Mouse (Mus musculus) large intestine, adult 2 months (tissue): ENCODE results near the gene Astn2. TPM values are rescaled to one million over a fixed set of nuclear protein-coding genes. Genes with fewer than 3 reads are reported as not detected.
A peak's percentile ranks its signal among the peaks of the same experiment; 100 is the strongest.

ENCODE experiments used
- DNase-seq: peaks from one replicate; pipeline ENCODE4 v3.0.0-alpha.2; 2012; ENCODE audit warnings: low read depth, low spot score
- WGBS: fragments of 180-500 bp; shearing (Covaris S2); methylation state at CpG from one replicate; pipeline ENCODE4 v1.1.7; 2018; 5-methylcytosine and 5-hydroxymethylcytosine counted together
- polyA plus RNA-seq: library from polyadenylated mRNA; depleted of rRNA; stranded (reverse); fragments of >200 nt; gene quantifications from 2 replicates; pipeline ENCODE4 v1.2.3, GENCODE M21; 2012

Astn2 gene
- polyA plus RNA-seq, 1 experiment = 0.55 TPM

DNA sequence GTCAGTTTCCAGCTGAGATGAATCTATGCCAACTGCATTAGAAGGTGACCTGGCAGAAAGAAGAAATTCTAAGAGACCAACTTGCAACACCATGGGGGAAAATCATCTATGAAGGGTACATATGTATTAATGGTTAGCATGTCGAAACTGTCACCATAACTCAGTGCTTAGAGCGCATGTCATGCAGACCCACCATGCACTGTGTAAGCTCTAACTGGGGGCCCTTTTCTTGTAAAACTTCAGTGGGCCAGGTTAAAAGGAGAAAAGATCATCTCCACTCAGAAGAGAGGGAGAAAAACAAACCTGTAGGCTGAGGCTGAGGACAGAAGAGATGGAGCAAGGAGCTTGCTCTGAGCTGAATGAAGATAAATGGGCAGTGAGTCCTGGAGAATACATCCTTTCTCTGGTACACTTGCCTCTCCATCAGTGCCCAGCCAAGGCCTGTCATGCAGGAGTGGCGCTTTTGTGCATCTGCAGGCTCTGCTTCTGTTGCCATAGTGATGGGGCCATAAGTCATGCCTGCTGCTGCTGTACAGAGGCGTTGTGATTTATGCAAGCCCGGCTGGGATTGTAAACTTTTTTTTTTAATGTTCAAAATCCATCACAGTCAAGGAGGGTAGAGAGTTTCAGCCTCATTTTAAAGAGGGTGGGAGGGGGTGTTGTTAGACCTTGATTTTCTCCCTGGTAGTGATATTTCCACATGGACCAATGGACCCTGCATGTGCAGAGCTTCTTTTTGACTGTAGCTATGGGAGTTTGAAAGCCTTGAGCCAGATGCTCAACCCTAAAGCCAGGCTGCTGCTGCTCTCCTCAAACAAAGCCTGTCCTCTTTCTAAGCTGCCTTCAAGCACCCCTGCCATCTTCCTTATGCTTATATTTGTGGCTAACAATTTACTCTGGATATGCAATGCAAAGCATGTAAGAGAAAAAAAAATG, 508.1 kb downstream of the Astn2 start:
- WGBS = 51% methylated on average over 5 of the region's 5 CpGs
- no peak for DNase-seq

GRCm38 (mm10) chr4:65888332-65888993, 515.9 kb downstream of the Astn2 start:
- no peak for DNase-seq
- WGBS = 69% methylated on average over 5 of the region's 5 CpGs

GRCm38 (mm10) chr4:65886862-65887261, 517.5 kb downstream of the Astn2 start:
- WGBS = 17% methylated on average over 1 of the region's 1 CpGs
- DNase-seq = peak; percentile 13

GRCm38 (mm10) chr4:65885921-65886320, 518.5 kb downstream of the Astn2 start:
- 74% methylated on average over 3 of the region's 3 CpGs for WGBS
- no peak for DNase-seq

DNA sequence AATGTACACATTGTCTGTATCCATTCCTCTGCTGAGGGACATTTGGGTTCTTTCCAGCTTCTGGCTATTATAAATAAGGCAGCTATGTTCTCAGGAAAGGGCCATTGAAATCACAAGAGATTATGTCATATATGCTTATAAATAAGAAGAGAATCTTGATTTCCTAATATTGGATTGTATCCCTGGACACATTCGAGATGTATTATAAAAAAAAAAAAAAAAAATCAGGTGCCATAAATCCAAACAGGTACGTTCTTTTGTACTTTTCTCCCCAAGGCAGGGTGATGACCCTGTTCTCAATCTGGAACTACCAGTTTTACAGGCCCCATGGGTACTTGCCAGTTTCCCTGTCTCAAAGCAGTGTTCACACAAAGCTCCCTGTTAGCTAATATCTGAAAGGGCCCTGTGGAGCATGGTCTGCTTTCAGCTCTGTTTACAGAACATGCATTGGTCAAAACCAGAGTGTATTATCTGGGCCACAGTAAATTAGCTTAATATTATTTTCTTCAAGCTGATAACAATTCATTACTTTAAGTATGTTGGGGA, 530.1 kb downstream of the Astn2 start:
- 22% methylated on average over 2 of the region's 2 CpGs for WGBS
- no peak for DNase-seq

DNA sequence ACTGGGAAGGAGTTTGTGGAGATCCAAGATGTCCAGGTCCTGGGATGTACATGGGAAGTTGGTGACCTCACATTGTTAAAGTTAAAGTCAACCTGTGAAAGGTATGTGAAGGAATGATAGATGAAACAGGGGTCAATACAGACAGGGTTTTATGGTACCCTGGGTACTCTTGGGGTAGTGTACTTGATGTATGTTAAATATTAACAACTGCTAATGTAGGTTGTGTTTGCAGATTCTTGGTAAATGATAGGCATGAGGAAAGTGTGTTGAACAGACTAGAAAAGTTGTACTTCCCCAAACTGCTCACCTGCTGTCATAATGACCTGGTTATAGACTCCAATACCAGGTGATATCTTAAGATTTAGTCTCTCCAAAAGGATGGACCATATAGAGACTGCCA, 539.9 kb downstream of the Astn2 start:
- no peak for DNase-seq

GRCm38 (mm10) chr4:65843191-65843590, 561.2 kb downstream of the Astn2 start:
- no peak for DNase-seq
- WGBS = 76% methylated on average over 2 of the region's 2 CpGs

DNA sequence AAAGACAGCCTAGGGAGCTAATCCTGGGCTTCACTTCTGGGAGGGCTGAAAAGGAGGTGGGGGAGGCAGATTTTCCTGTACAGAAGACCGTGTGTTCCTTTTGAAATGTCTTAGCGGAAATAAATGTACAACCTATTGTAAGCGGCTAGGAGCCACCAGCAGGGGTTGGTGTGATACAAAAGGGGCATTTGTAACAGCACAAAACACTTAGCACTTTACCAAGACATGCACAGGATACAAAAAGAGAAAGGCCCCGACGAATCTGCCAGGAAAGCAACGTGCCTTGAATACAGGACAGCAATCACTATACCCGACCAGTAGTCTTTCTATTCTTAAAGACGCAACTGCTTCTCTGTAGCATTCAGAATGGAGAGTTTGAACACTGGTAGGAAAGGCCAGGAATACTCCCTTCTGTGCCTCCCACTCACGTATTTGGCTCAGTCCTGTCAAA, 564.8 kb downstream of the Astn2 start:
- DNase-seq = no peak
- WGBS = 79% methylated on average over 9 of the region's 9 CpGs

- no peak for DNase-seq
- 70% methylated on average over 4 of the region's 4 CpGs for WGBS
Observed at GRCm38 (mm10) chr4:65838781-65839180, 565.6 kb downstream of the Astn2 start.

DNA sequence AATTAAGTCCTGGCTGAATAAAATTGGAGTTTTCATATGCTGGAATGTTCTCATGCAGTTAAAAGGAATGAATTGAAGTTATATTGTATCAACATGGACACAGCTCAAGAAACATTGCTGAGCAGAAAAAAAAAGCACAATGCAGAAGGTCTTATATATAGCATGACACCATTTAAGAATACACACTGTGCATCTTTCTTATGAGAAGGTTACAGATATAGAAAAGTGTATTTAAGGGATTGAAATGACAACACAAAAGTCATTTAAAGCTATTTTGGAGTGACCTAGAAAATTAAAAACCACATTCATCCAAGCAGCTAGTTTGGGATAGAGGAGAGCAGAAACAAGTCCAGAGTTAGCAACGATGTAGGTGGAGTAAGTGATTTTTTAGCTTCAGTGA, 571.4 kb downstream of the Astn2 start:
- WGBS = 93% methylated on average over 1 of the region's 1 CpGs

DNA sequence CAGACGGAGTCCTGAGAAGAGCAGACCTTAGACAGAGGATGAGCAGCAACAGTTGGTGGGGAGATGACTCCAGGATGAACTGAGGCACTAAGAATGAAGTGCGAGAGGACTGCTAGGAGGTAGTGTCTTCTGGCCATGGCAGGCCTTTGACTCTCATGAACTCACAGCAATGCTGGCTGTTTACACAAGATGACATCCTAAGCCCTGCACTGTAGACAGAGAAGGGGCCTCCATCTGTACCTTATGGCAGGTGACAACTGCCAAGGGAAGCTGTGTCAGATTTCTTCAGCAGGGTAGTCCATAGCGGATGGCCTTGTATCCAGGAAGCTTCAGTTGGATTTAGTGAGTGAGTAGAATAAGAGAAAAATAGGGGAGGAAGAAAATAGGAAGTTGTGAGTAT, 572.5 kb downstream of the Astn2 start:
- 83% methylated on average over 3 of the region's 3 CpGs for WGBS

More for the DNA sequence above, 571.4 kb downstream of the Astn2 start:
- DNase-seq = no peak

DNA sequence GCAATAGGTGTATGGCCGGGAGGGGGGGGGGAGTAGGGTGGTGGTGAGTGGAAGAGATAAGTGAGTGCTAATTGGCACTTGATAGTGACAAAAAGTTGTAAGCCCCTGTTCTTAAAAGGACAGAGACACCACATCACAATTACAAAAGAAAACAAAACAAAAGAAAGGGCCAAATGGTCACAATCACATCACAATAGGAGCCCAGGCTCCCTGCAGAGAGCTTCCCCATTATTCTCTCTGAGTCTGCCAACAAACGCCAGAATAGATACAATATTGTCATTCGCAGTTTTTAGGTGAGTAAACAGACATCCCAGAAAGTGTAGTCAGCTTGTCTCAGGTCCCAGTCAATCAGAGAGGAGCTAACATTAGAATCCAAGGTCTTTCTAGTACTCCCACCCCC, 573.9 kb downstream of the Astn2 start:
- no peak for DNase-seq
- WGBS = 25% methylated on average over 3 of the region's 3 CpGs

More for the DNA sequence above, 572.5 kb downstream of the Astn2 start:
- DNase-seq = no peak

GRCm38 (mm10) chr4:65821070-65821469, 583.3 kb downstream of the Astn2 start:
- 78% methylated on average over 2 of the region's 2 CpGs for WGBS

DNA sequence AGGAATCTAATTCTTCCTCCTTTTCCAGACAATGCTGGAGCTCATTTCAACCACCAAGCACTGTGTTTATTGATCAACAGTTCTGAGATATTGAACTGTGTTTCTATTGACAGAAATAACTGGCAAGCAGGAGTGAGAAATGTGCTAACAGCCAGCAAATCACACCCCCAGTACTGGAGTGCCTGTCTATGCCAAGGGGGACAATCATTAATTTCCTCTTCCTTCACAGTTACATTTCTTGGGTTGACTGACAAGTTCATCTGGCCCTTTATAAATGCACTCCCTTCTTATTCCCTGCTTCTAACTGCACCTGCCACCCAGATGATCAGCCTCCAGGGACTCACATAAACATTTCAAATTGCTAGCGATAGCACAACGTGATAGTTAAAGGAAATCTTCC, 584.2 kb downstream of the Astn2 start:
- DNase-seq = no peak
- 57% methylated on average over 2 of the region's 2 CpGs for WGBS

More at GRCm38 (mm10) chr4:65821070-65821469, 583.3 kb downstream of the Astn2 start:
- DNase-seq = no peak

GRCm38 (mm10) chr4:65819835-65820234, 584.6 kb downstream of the Astn2 start:
- WGBS = 44% methylated on average over 3 of the region's 3 CpGs
- DNase-seq = no peak

GRCm38 (mm10) chr4:65814176-65814535, 590.3 kb downstream of the Astn2 start:
- DNase-seq = no peak
- 85% methylated on average over 2 of the region's 2 CpGs for WGBS

DNA sequence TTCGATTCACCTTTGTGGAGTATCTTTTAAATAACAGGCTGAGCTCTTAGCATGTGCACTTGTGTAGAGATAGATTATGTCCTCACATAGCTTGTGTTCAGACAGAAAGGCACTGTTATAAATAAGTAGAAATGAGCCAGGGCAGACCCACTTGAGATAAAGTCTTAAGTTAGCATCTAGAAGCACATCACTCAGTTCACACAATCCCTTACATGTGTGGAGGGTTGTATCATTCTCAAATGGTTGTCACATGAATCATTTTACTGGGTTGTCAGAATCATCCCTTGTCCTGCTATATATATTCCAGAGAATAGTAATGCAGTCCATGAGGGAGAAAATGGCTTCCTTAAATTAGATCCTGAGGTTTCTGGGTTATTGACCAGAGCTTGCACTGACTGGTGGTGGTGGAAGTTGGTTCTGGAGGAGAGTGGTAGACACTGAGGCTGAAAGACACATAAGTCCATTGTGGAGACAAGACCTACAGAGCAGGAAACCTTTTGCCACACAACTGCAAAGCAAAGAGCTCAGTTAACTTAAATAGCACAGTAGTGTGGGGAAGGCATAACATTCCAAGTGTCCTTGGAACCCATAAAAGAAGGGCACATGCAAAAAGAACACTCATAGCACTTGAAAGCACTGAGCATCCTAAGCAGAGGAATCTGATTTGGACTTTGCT, 590.8 kb downstream of the Astn2 start:
- no peak for DNase-seq
- WGBS = 79% methylated on average over 1 of the region's 1 CpGs

DNA sequence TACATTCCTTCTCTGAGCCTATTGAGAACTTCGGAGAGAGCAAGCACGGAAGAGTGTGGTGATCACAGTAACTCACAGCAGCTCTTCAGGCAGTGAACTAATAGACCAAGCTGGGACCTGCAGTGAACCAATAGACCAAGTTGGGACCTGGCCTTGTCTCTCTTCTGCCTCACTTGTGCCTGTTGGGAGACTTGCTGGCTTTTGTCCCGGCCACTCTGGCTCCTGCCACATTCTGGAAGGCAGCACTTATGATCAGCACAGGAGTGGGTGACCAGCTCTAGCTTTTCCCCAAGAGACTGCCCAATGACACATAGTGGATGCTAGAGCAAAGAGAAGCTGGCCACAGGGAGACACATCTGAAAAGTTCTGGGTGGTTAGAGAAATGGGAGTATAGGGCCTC, 597.1 kb downstream of the Astn2 start:
- 78% methylated on average over 3 of the region's 3 CpGs for WGBS
- no peak for DNase-seq

GRCm38 (mm10) chr4:65801204-65801603, 603.2 kb downstream of the Astn2 start:
- DNase-seq = no peak
- 66% methylated on average over 3 of the region's 3 CpGs for WGBS

DNA sequence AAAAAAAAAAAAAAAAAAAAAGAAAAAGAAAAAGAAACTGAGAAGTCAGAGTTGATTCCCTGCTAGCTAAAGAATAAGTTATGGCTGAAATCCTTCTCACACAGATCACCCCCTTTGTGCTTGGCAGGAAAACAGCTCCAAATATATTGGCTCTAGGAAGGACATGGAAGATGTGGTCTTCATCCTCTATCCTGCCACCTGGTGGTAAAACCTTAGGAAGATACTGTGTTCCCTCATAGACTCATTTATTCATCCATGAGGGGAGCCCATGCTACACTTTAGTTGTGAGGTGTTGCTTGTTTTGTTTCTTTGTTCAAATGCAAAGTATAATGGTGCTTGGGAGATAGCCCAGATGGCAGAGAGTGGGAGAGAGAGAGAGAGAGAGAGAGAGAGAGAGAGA, 613.4 kb downstream of the Astn2 start:
- DNase-seq = no peak
